ENCODE assay signal across 8 mouse cellular contexts in genomic region chr9:46230450-46230975, GRCm38 (mm10). TPM values are rescaled to one million over a fixed set of nuclear protein-coding genes. Genes with fewer than 3 reads are reported as not detected.
DNase-seq lines count a peak whose midpoint lies in the region; ATAC-seq and TF ChIP-seq lines count a peak whose summit lies in the region.

No protein-coding gene starts in this region.

- WGBS in liver, embryonic 12.5 days (ENCODE audit: insufficient replicate concordance): 33% methylated on average over 13 of the region's 13 CpGs

- H3K27me3 ChIP-seq in erythroblast, embryonic 14.5 days (ENCODE audit: control insufficient read depth): no peaks in the 10 kb centered on the region
- H3K27me3 ChIP-seq in testis, adult 2 months (ENCODE audit: control insufficient read depth, insufficient read depth, low read length): no peaks in the 10 kb centered on the region
- peaks cover 21% of the 10 kb centered on the region for H3K27me3 ChIP-seq in liver, embryonic 12.5 days (replicated peaks)

- no peak for ATAC-seq in erythroblast, adult 5-6 weeks (replicated peaks; ENCODE audit: low FRiP score, poor library complexity, severe bottlenecking)
- no peak for ATAC-seq in liver, embryonic 12.5 days

- peak overlapping the region; percentile 56 for H3K4me3 ChIP-seq in erythroblast, embryonic 14.5 days (replicated peaks)
- peak overlapping the region; percentile 32 for H3K4me3 ChIP-seq in testis, adult 2 months (ENCODE audit: control insufficient read depth, low read depth, low read length)
- H3K4me3 ChIP-seq in liver, embryonic 12.5 days: peak overlapping the region; percentile 55

- H3K4me2 ChIP-seq in liver, embryonic 12.5 days: peak overlapping the region; percentile 75

- H3K27ac ChIP-seq in testis, adult 2 months (ENCODE audit: control insufficient read depth, insufficient read depth, low read depth, low read length): no peak overlapping the region
- H3K27ac ChIP-seq in liver, embryonic 12.5 days: peak overlapping the region; percentile 31

- H3K4me1 ChIP-seq in erythroblast, embryonic 14.5 days (ENCODE audit: control insufficient read depth): peaks cover 10% of the 10 kb centered on the region
- peaks cover 11% of the 10 kb centered on the region; the same call in 1 of the 2 replicates for H3K4me1 ChIP-seq in testis, adult 2 months (ENCODE audit: control insufficient read depth, insufficient read depth, low read length)
- H3K4me1 ChIP-seq in liver, embryonic 12.5 days: peaks cover 42% of the 10 kb centered on the region

- no peaks in the 10 kb centered on the region for H3K9me3 ChIP-seq in erythroblast, embryonic 14.5 days (ENCODE audit: control insufficient read depth, low read length)
- no peaks in the 10 kb centered on the region for H3K9me3 ChIP-seq in liver, embryonic 12.5 days (replicated peaks)

- no peaks in the 10 kb centered on the region for H3K36me3 ChIP-seq in erythroblast, embryonic 14.5 days (ENCODE audit: control insufficient read depth)
- H3K36me3 ChIP-seq in testis, adult 2 months (ENCODE audit: control insufficient read depth, insufficient read depth, low read length): no peaks in the 10 kb centered on the region
- no peaks in the 10 kb centered on the region for H3K36me3 ChIP-seq in liver, embryonic 12.5 days

- TF ChIP-seq POLR2A in testis, adult 2 months (IDR thresholded peaks at IDR 0.05; ENCODE audit: control insufficient read depth, low read depth, low read length): no peak

- peak overlapping the region; percentile 65 for H3K9ac ChIP-seq in liver, embryonic 12.5 days

- TF ChIP-seq CTCF in testis, adult 2 months (IDR thresholded peaks at IDR 0.05; ENCODE audit: control insufficient read depth, insufficient read depth, insufficient replicate concordance, low read depth, low read length): no peak

- no peak for DNase-seq in testis, postnatal 10 days (ENCODE audit: low spot score)
- DNase-seq in thymus, postnatal 36 days: no peak
- no peak for DNase-seq in cerebellum, postnatal 4 days (ENCODE audit: low spot score in 2 of 2)
- no peak for DNase-seq in layer of hippocampus, adult 9-11 months

RNA-seq across cellular contexts. Expression of gene Apoa1, which starts 2.1 kb away (rescaled TPM):
- 5.9 and 7.1 TPM in 2 replicates for polyA plus RNA-seq in erythroblast, embryonic 14.5 days (2012)
- total RNA-seq in erythroblast, adult 5-6 weeks (2015; ENCODE audit: low replicate concordance): not detected in 2 replicates
- total RNA-seq in erythroblast, adult 5-6 weeks (2017; ENCODE audit: low replicate concordance): not detected in 2 replicates
- polyA plus RNA-seq in testis, adult 2 months (2012; rRNA removed): 0.37 and 1.3 TPM in 2 replicates
- polyA plus RNA-seq in liver, embryonic 12.5 days (2016; fragmentation: Nextera tagmentation; extraction: Ambion mirVana): 1,440 and 1,454 TPM in 2 replicates

RNA-seq across cellular contexts. Expression of gene Apoc3, which starts 4.9 kb away (rescaled TPM):
- polyA plus RNA-seq in erythroblast, embryonic 14.5 days (2012): not detected in 2 replicates
- total RNA-seq in erythroblast, adult 5-6 weeks (2015; ENCODE audit: low replicate concordance): not detected in 2 replicates
- total RNA-seq in erythroblast, adult 5-6 weeks (2017; ENCODE audit: low replicate concordance): not detected in 2 replicates
- polyA plus RNA-seq in testis, adult 2 months (2012; rRNA removed): 0.35 TPM in 1 of 2 replicates, not detected in the other
- polyA plus RNA-seq in liver, embryonic 12.5 days (2016; fragmentation: Nextera tagmentation; extraction: Ambion mirVana): 2.1 and 2.4 TPM in 2 replicates

RNA-seq across cellular contexts. Expression of gene Apoa4, which starts 10.0 kb away (rescaled TPM):
- polyA plus RNA-seq in erythroblast, embryonic 14.5 days (2012): not detected in 2 replicates
- not detected in 2 replicates for total RNA-seq in erythroblast, adult 5-6 weeks (2015; ENCODE audit: low replicate concordance)
- total RNA-seq in erythroblast, adult 5-6 weeks (2017; ENCODE audit: low replicate concordance): not detected in 2 replicates
- polyA plus RNA-seq in testis, adult 2 months (2012; rRNA removed): 0.15 and 0.59 TPM in 2 replicates
- not detected in 2 replicates for polyA plus RNA-seq in liver, embryonic 12.5 days (2016; fragmentation: Nextera tagmentation; extraction: Ambion mirVana)

RNA-seq across cellular contexts. Expression of gene Apoa5, which starts 37.9 kb away (rescaled TPM):
- polyA plus RNA-seq in erythroblast, embryonic 14.5 days (2012): not detected in 2 replicates
- not detected in 2 replicates for total RNA-seq in erythroblast, adult 5-6 weeks (2015; ENCODE audit: low replicate concordance)
- total RNA-seq in erythroblast, adult 5-6 weeks (2017; ENCODE audit: low replicate concordance): not detected in 2 replicates
- polyA plus RNA-seq in testis, adult 2 months (2012; rRNA removed): not detected in 2 replicates
- 0.25 and 0.33 TPM in 2 replicates for polyA plus RNA-seq in liver, embryonic 12.5 days (2016; fragmentation: Nextera tagmentation; extraction: Ambion mirVana)

RNA-seq across cellular contexts. Expression of gene Zpr1, which starts 42.4 kb away (rescaled TPM):
- polyA plus RNA-seq in erythroblast, embryonic 14.5 days (2012): 0.53 and 1.7 TPM in 2 replicates
- 12.3 and 14.6 TPM in 2 replicates for total RNA-seq in erythroblast, adult 5-6 weeks (2015; ENCODE audit: low replicate concordance)
- total RNA-seq in erythroblast, adult 5-6 weeks (2017; ENCODE audit: low replicate concordance): 3.9 and 18.1 TPM in 2 replicates
- 46.5 and 52.2 TPM in 2 replicates for polyA plus RNA-seq in testis, adult 2 months (2012; rRNA removed)
- 55.4 and 56.0 TPM in 2 replicates for polyA plus RNA-seq in liver, embryonic 12.5 days (2016; fragmentation: Nextera tagmentation; extraction: Ambion mirVana)

Comparison
In these comparisons a context has a peak if more than half of its experiments do, and no peak if none do; other contexts are left out.
1. RNA of gene Apoa1, which starts 2.1 kb away (polyA plus RNA-seq): 1,440 to 1,454 TPM in liver, embryonic 12.5 days; 5.9 to 7.1 TPM in erythroblast, embryonic 14.5 days and 0.37 to 1.3 TPM in testis, adult 2 months; every median in the first group is over 100 times any median in the second.
2. Peak in every context shown above with its lines, with median percentiles within 50 percentile points of each other: H3K4me3 ChIP-seq.